In genomic region chr8:110925691-110926140, GRCm38 (mm10) we compare ENCODE assay signal across 28 mouse cellular contexts. TPM values are rescaled to one million over a fixed set of nuclear protein-coding genes. Genes with fewer than 3 reads are reported as not detected.
DNase-seq lines count a peak whose midpoint lies in the region; ATAC-seq and TF ChIP-seq lines count a peak whose summit lies in the region.
"Had no signal": no experiment of that assay in that cellular context is flagged by ENCODE, and none has a peak within 500 bp of the region (broad histone marks: within the 10 kb centered on the region; RNA-seq: fewer than 3 reads in every experiment).

No protein-coding gene starts in this region.

- intact Hi-C loops in gastrocnemius, adult 2 months (cut with DNase I) = no loop called here

- no peak overlapping the region for H3K4me3 ChIP-seq in gastrocnemius, adult 2 months
- no peak overlapping the region for H3K4me3 ChIP-seq in bone marrow, adult 2 months (replicated peaks; ENCODE audit: control insufficient read depth, low read depth, low read length)
- H3K4me3 ChIP-seq in liver, embryonic 13.5 days (replicated peaks) = no peak overlapping the region
- H3K4me3 ChIP-seq: embryonic facial prominence, embryonic 15.5 days; forebrain, embryonic 12.5 days; heart, embryonic 15.5 days; hindbrain, embryonic 13.5 days; kidney, embryonic 15.5 days; layer of hippocampus, adult 2 months; limb, embryonic 13.5 days; myocyte; neural tube, embryonic 13.5 days had no signal

- no peaks in the 10 kb centered on the region for H3K9me3 ChIP-seq in liver, embryonic 13.5 days (replicated peaks)
- H3K9me3 ChIP-seq: embryonic facial prominence, embryonic 15.5 days; forebrain, embryonic 12.5 days; heart, embryonic 15.5 days; hindbrain, embryonic 13.5 days; kidney, embryonic 15.5 days; limb, embryonic 13.5 days; neural tube, embryonic 13.5 days had no signal

- peak overlapping the region; percentile 43 for H3K27ac ChIP-seq in gastrocnemius, adult 2 months
- H3K27ac ChIP-seq in bone marrow, adult 2 months (ENCODE audit: control insufficient read depth, insufficient read depth, low read depth, low read length, poor library complexity) = 0 out of 2 replicates have a peak overlapping the region, but pooled peaks have one; percentile 17
- H3K27ac ChIP-seq in liver, embryonic 13.5 days = peak overlapping the region; percentile 96
- H3K27ac ChIP-seq: embryonic facial prominence, embryonic 15.5 days; forebrain, embryonic 12.5 days; heart, embryonic 15.5 days; hindbrain, embryonic 13.5 days; kidney, embryonic 15.5 days; limb, embryonic 13.5 days; neural tube, embryonic 13.5 days had no signal

- H3K4me2 ChIP-seq in liver, embryonic 13.5 days = peak overlapping the region; percentile 32
- H3K4me2 ChIP-seq: embryonic facial prominence, embryonic 15.5 days; forebrain, embryonic 12.5 days; heart, embryonic 15.5 days; hindbrain, embryonic 13.5 days; kidney, embryonic 15.5 days; limb, embryonic 13.5 days; neural tube, embryonic 13.5 days had no signal

- H3K9ac ChIP-seq in liver, embryonic 13.5 days = peak overlapping the region; percentile 33; the same call in 1 of the 2 replicates
- H3K9ac ChIP-seq: embryonic facial prominence, embryonic 15.5 days; forebrain, embryonic 12.5 days; forebrain, postnatal 0 days; heart, embryonic 15.5 days; hindbrain, embryonic 13.5 days; kidney, embryonic 15.5 days; limb, embryonic 13.5 days; neural tube, embryonic 13.5 days had no signal

- no peak for DNase-seq in gastrocnemius, adult 2 months
- DNase-seq in gastrocnemius, postnatal 10 days = no peak
- no peak for DNase-seq in liver, embryonic 13.5 days
- DNase-seq in cerebellum, postnatal 4 days (ENCODE audit: low spot score in 2 of 2) = no peak
- DNase-seq in lung, postnatal 25 days (ENCODE audit: low spot score) = no peak
- no peak for DNase-seq in natural killer cell, adult 2 months (ENCODE audit: low spot score in 2 of 2)
- DNase-seq: adrenal gland, postnatal 25 days; cerebellum, adult 18-20 months; forebrain, postnatal 0 days; gastrocnemius, postnatal 14 days; heart, postnatal 36 days; kidney, adult 18-20 months; kidney, postnatal 25 days; lung, adult 2 months; lung, postnatal 10 days; right cerebral cortex, postnatal 4 days; thymus, postnatal 14 days had no signal

- ATAC-seq in liver, embryonic 13.5 days (ENCODE audit: low read depth) = no peak
- ATAC-seq: forebrain, postnatal 0 days; midbrain, embryonic 16.5 days had no signal

- no peak for TF ChIP-seq POLR2A in bone marrow, adult 2 months (IDR thresholded peaks at IDR 0.05; ENCODE audit: borderline replicate concordance, control insufficient read depth, low read depth, low read length)

- H3K27me3 ChIP-seq in liver, embryonic 13.5 days = no peaks in the 10 kb centered on the region
- H3K27me3 ChIP-seq: embryonic facial prominence, embryonic 15.5 days; forebrain, embryonic 12.5 days; heart, embryonic 15.5 days; hindbrain, embryonic 13.5 days; kidney, embryonic 15.5 days; limb, embryonic 13.5 days; neural tube, embryonic 13.5 days had no signal

- H3K4me1 ChIP-seq in bone marrow, adult 2 months (ENCODE audit: control insufficient read depth, insufficient read depth, low read length) = peaks cover 4% of the 10 kb centered on the region; the same call in 1 of the 2 replicates
- peaks cover 100% of the 10 kb centered on the region for H3K4me1 ChIP-seq in liver, embryonic 13.5 days (replicated peaks)

- 67% methylated on average over 8 of the region's 8 CpGs for WGBS in bone marrow, adult 2 months
- WGBS in liver, embryonic 13.5 days (ENCODE audit: insufficient replicate concordance) = 64% methylated on average over 8 of the region's 8 CpGs

- TF ChIP-seq CTCF in gastrocnemius, adult 2 months (IDR thresholded peaks at IDR 0.05) = no peak
- TF ChIP-seq CTCF in bone marrow, adult 2 months (IDR thresholded peaks at IDR 0.05; ENCODE audit: control insufficient read depth, insufficient read depth, low read length) = no peak

- H3K36me3 ChIP-seq in liver, embryonic 13.5 days = peaks cover 28% of the 10 kb centered on the region
- H3K36me3 ChIP-seq: heart, embryonic 15.5 days had no signal

RNA-seq across cellular contexts. Expression of gene St3gal2, which starts 6.0 kb away (rescaled TPM):
- 10 to 100 TPM; 46.4 to 51.0 TPM for total RNA-seq in gastrocnemius, adult 2 months (2021)
- 10 to 100 TPM; 36.1 to 43.2 TPM for total RNA-seq in gastrocnemius, postnatal 10 days (2021)
- polyA plus RNA-seq in bone marrow, adult 2 months (2011; ENCODE audit: insufficient read depth, insufficient read length, low replicate concordance, missing spikeins) = 16.1 and 29.4 TPM in 2 replicates
- 21.0 and 25.2 TPM in 2 replicates for polyA plus RNA-seq in liver, embryonic 13.5 days (2015; fragmentation: Nextera tagmentation; extraction: Ambion mirVana)

RNA-seq across cellular contexts. Expression of gene Fuk, which starts 23.4 kb away (rescaled TPM):
- total RNA-seq in gastrocnemius, adult 2 months (2021) = 1 to 10 TPM; 4.4 TPM
- total RNA-seq in gastrocnemius, postnatal 10 days (2021) = 1 to 10 TPM; 4.1 to 5.0 TPM
- 4.6 and 10.9 TPM in 2 replicates for polyA plus RNA-seq in bone marrow, adult 2 months (2011; ENCODE audit: insufficient read depth, insufficient read length, low replicate concordance, missing spikeins)
- polyA plus RNA-seq in liver, embryonic 13.5 days (2015; fragmentation: Nextera tagmentation; extraction: Ambion mirVana) = 2.8 and 3.0 TPM in 2 replicates

Comparison
In these comparisons a context has a peak if more than half of its experiments do, and no peak if none do; other contexts are left out.
1. H3K27ac ChIP-seq: peak in every context shown above with its lines; median percentile 96 in liver, embryonic 13.5 days; 43 in gastrocnemius, adult 2 months; 17 in bone marrow, adult 2 months.